Mouse (Mus musculus) NIH3T3 (cell line): ENCODE data around the gene Bri3bp.

Source experiments
- DNase-seq: peaks from one replicate; pipeline ENCODE4 v3.0.0-alpha.2; 2012; ENCODE audit warnings: low read depth

The Bri3bp gene

GRCm38 (mm10) chr5:125452573-125452972, 11.2 kb downstream of the Bri3bp start:
- DNase-seq, result peak; percentile 87

- no peak for DNase-seq
Observed at GRCm38 (mm10) chr5:125456100-125456499, 14.7 kb downstream of the Bri3bp start.

- no peak for DNase-seq
Observed at GRCm38 (mm10) chr5:125457538-125457937, 16.2 kb downstream of the Bri3bp start.

- DNase-seq, result peak; percentile 52
Observed at GRCm38 (mm10) chr5:125460574-125460973, 19.2 kb downstream of the Bri3bp start.

GRCm38 (mm10) chr5:125461868-125462445, 20.6 kb downstream of the Bri3bp start:
- no peak for DNase-seq

- no peak for DNase-seq
Observed at GRCm38 (mm10) chr5:125465192-125465591, 23.8 kb downstream of the Bri3bp start.

GRCm38 (mm10) chr5:125465701-125466106, 24.3 kb downstream of the Bri3bp start:
- DNase-seq, result peak; percentile 98

- DNase-seq, result no peak
Observed at GRCm38 (mm10) chr5:125466483-125466882, 25.1 kb downstream of the Bri3bp start.

GRCm38 (mm10) chr5:125467261-125467660, 25.9 kb downstream of the Bri3bp start:
- no peak for DNase-seq

- no peak for DNase-seq
Observed at GRCm38 (mm10) chr5:125470713-125471112, 29.3 kb downstream of the Bri3bp start.

- no peak for DNase-seq
Observed at GRCm38 (mm10) chr5:125472796-125473475, 31.6 kb downstream of the Bri3bp start.

- DNase-seq, result no peak
Observed at GRCm38 (mm10) chr5:125475030-125475429, 33.7 kb downstream of the Bri3bp start.

GRCm38 (mm10) chr5:125475601-125476285, 34.4 kb downstream of the Bri3bp start, which contains the start of gene Aacs:
Gene Aacs, plus strand, starts transcription at chr5:125475814.
- DNase-seq, result peak; percentile 99

GRCm38 (mm10) chr5:125476286-125476625, 34.9 kb downstream of the Bri3bp start:
- peak; percentile 70 for DNase-seq

GRCm38 (mm10) chr5:125476799-125477198, 35.4 kb downstream of the Bri3bp start:
- no peak for DNase-seq

- peak; percentile 31 for DNase-seq
Observed at GRCm38 (mm10) chr5:125477533-125477932, 36.2 kb downstream of the Bri3bp start.

GRCm38 (mm10) chr5:125478037-125478436, 36.7 kb downstream of the Bri3bp start:
- no peak for DNase-seq

- DNase-seq, result no peak
Observed at GRCm38 (mm10) chr5:125479376-125479775, 38.0 kb downstream of the Bri3bp start.

- DNase-seq, result no peak
Observed at GRCm38 (mm10) chr5:125480434-125481231, 39.3 kb downstream of the Bri3bp start.

GRCm38 (mm10) chr5:125482474-125482873, 41.1 kb downstream of the Bri3bp start:
- DNase-seq, result no peak

- no peak for DNase-seq
Observed at GRCm38 (mm10) chr5:125483712-125484611, 42.6 kb downstream of the Bri3bp start.
